Mouse (Mus musculus) gastrocnemius, adult 2 months (tissue): ENCODE data around the gene Gfpt1. TPM values are rescaled to one million over a fixed set of nuclear protein-coding genes. Genes with fewer than 3 reads are reported as not detected.
A peak's percentile ranks its signal among the peaks of the same experiment; 100 is the strongest.
"Not testable (repeated sequence)": the region's sequence is repeated elsewhere in the genome, so short reads cannot be mapped to it uniquely, and the experiment has no call there.

Experiments used
- DNase-seq: peaks from one replicate; pipeline ENCODE4 v3.0.0; 2022
- H3K27ac ChIP-seq: fragments of 200-600 bp; 2 replicates; pipeline ENCODE4 v1.8.1; 2022; ENCODE audit warnings: mild to moderate bottlenecking
- H3K4me3 ChIP-seq: fragments of 200-600 bp; 2 replicates; pipeline ENCODE4 v1.8.1; 2022; ENCODE audit warnings: mild to moderate bottlenecking, moderate library complexity
- CTCF ChIP-seq: fragments of 200-600 bp; IDR thresholded peaks from 2 replicates; pipeline ENCODE4 v1.8.1; 2022; ENCODE audit warnings: antibody characterized with exemption, mild to moderate bottlenecking, moderate library complexity
- intact Hi-C: fragments of 180-260 bp; cut with DNase I; formaldehyde crosslinking; loops from one replicate; pipeline ENCODE4 v1.15.1; 2025
- total RNA-seq, 2 experiments: library from RNA; stranded (reverse); gene quantifications; 2 replicates each; pipeline ENCODE4 v1.2.3; 2021

Gene Gfpt1
- total RNA-seq, 2 experiments from 2014 or later = 31.0 to 35.8 TPM

- no peak for TF ChIP-seq CTCF
- no peak for DNase-seq
- intact Hi-C loops = no loop called here
- Histone ChIP-seq H3K4me3 (no peak overlapping the region), H3K27ac (no peak overlapping the region)
Measured at GRCm38 (mm10) chr6:87021791-87022190, 20.9 kb upstream of the Gfpt1 start.

- intact Hi-C loops = no loop called here
- no peak for DNase-seq
- no peak overlapping the region for H3K27ac ChIP-seq
- no peak overlapping the region for H3K4me3 ChIP-seq
- no peak for TF ChIP-seq CTCF
Measured at GRCm38 (mm10) chr6:87026980-87027379, 15.7 kb upstream of the Gfpt1 start.

GRCm38 (mm10) chr6:87028881-87029280 lies 13.8 kb upstream of the Gfpt1 start:
- TF ChIP-seq CTCF = no peak
- intact Hi-C loops = no loop called here
- no peak for DNase-seq
- Histone ChIP-seq H3K4me3 (no peak overlapping the region), H3K27ac (no peak overlapping the region)

- DNase-seq, H3K4me3 ChIP-seq, H3K27ac ChIP-seq, intact Hi-C loops: not testable (repeated sequence)
Measured at GRCm38 (mm10) chr6:87031310-87031709, 11.3 kb upstream of the Gfpt1 start.

- H3K4me3 ChIP-seq = no peak overlapping the region
- DNase-seq = no peak
- intact Hi-C loops = no loop called here
- TF ChIP-seq CTCF = no peak
- no peak overlapping the region for H3K27ac ChIP-seq
Measured at GRCm38 (mm10) chr6:87032401-87032800, 10.2 kb upstream of the Gfpt1 start.

- DNase-seq = no peak
- H3K27ac ChIP-seq = no peak overlapping the region
- H3K4me3 ChIP-seq = no peak overlapping the region
- intact Hi-C loops = no loop called here
- no peak for TF ChIP-seq CTCF
Measured at GRCm38 (mm10) chr6:87034395-87034794, 8.3 kb upstream of the Gfpt1 start.

- H3K27ac ChIP-seq = no peak overlapping the region
- TF ChIP-seq CTCF = no peak
- no peak overlapping the region for H3K4me3 ChIP-seq
- no peak for DNase-seq
- intact Hi-C loops = no loop called here
Measured at GRCm38 (mm10) chr6:87037826-87038620, 4.6 kb upstream of the Gfpt1 start.

- no peak for DNase-seq
- no peak overlapping the region for H3K4me3 ChIP-seq
- intact Hi-C loops = no loop called here
- no peak for TF ChIP-seq CTCF
- H3K27ac ChIP-seq = no peak overlapping the region
Measured at GRCm38 (mm10) chr6:87039161-87039560, 3.5 kb upstream of the Gfpt1 start.

- no peak for DNase-seq
- no peak overlapping the region for H3K4me3 ChIP-seq
- intact Hi-C loops = no loop called here
- TF ChIP-seq CTCF = no peak
- H3K27ac ChIP-seq = peak overlapping the region; percentile 93; the same call in 1 of the 2 replicates
Measured at GRCm38 (mm10) chr6:87040971-87041370, 1.7 kb upstream of the Gfpt1 start.

- TF ChIP-seq CTCF = no peak
- Histone ChIP-seq H3K4me3 (peak overlapping the region; percentile 99), H3K27ac (peak overlapping the region; percentile 93)
- intact Hi-C loops = no loop called here
- no peak for DNase-seq
Measured at GRCm38 (mm10) chr6:87041431-87041830, 1.2 kb upstream of the Gfpt1 start.

- no peak for TF ChIP-seq CTCF
- intact Hi-C loops = no loop called here
- H3K4me3 ChIP-seq = peak overlapping the region; percentile 99
- DNase-seq = no peak
- H3K27ac ChIP-seq = peak overlapping the region; percentile 93
Measured at GRCm38 (mm10) chr6:87042004-87042336, 676 bp upstream of the Gfpt1 start.

GRCm38 (mm10) chr6:87043131-87043516 lies 478 bp downstream of the Gfpt1 start:
- H3K27ac ChIP-seq = peak overlapping the region; percentile 93

GRCm38 (mm10) chr6:87044895-87045294 lies 2.2 kb downstream of the Gfpt1 start:
- intact Hi-C loops = no loop called here
- no peak for TF ChIP-seq CTCF
- Histone ChIP-seq H3K27ac (no peak overlapping the region), H3K4me3 (no peak overlapping the region)
- no peak for DNase-seq

More at GRCm38 (mm10) chr6:87043131-87043516, 478 bp downstream of the Gfpt1 start:
- H3K4me3 ChIP-seq = peak overlapping the region; percentile 99
- intact Hi-C loops = no loop called here
- TF ChIP-seq CTCF = no peak
- no peak for DNase-seq

GRCm38 (mm10) chr6:87045507-87045906 lies 2.9 kb downstream of the Gfpt1 start:
- intact Hi-C loops = no loop called here

GRCm38 (mm10) chr6:87048712-87049111 lies 6.1 kb downstream of the Gfpt1 start:
- DNase-seq, H3K4me3 ChIP-seq, intact Hi-C loops, H3K27ac ChIP-seq: not testable (repeated sequence)

More at GRCm38 (mm10) chr6:87045507-87045906, 2.9 kb downstream of the Gfpt1 start:
- Histone ChIP-seq H3K27ac (no peak overlapping the region), H3K4me3 (no peak overlapping the region)
- no peak for DNase-seq
- no peak for TF ChIP-seq CTCF
